Mouse (Mus musculus): ENCODE measurements around the gene Abhd18. TPM values are rescaled to one million over a fixed set of nuclear protein-coding genes. Genes with fewer than 3 reads are reported as not detected.
A peak's percentile ranks its signal among the peaks of the same experiment; 100 is the strongest.
"Not testable (repeated sequence)": the region's sequence is repeated elsewhere in the genome, so short reads cannot be mapped to it uniquely, and the experiment has no call there.

Abhd18 gene
- total RNA-seq (2017) = 5.0 and 12.1 TPM in 2 replicates

- not testable (repeated sequence) for ATAC-seq (replicated peaks; ENCODE audit: low read depth, poor library complexity, severe bottlenecking)
These were observed at the start of gene Abhd18 for GRCm38 (mm10) chr3:40846957-40847017. Abhd18 (plus strand) TSS chr3:40846970.

GRCm38 (mm10) chr3:40798054-40798453 lies 48.7 kb upstream of the Abhd18 start:
- no peak for ATAC-seq (replicated peaks; ENCODE audit: low read depth, poor library complexity, severe bottlenecking)

- peak; percentile 69 for ATAC-seq (replicated peaks; ENCODE audit: low read depth, poor library complexity, severe bottlenecking)
These were observed 48.3 kb upstream of the Abhd18 start for GRCm38 (mm10) chr3:40798500-40798899.

- peak; percentile 79 for ATAC-seq (replicated peaks; ENCODE audit: low read depth, poor library complexity, severe bottlenecking)
These were observed 47.0 kb upstream of the Abhd18 start, which contains the start of gene Plk4 for GRCm38 (mm10) chr3:40799530-40800372. Plk4 (plus strand) TSS chr3:40800019.

- ATAC-seq (replicated peaks; ENCODE audit: low read depth, poor library complexity, severe bottlenecking) = peak; percentile 41
These were observed 46.4 kb upstream of the Abhd18 start for GRCm38 (mm10) chr3:40800373-40800823.

GRCm38 (mm10) chr3:40806871-40807270 lies 39.9 kb upstream of the Abhd18 start:
- ATAC-seq (replicated peaks; ENCODE audit: low read depth, poor library complexity, severe bottlenecking) = no peak

GRCm38 (mm10) chr3:40808686-40809085 lies 38.1 kb upstream of the Abhd18 start:
- no peak for ATAC-seq (replicated peaks; ENCODE audit: low read depth, poor library complexity, severe bottlenecking)

GRCm38 (mm10) chr3:40809894-40810293 lies 36.9 kb upstream of the Abhd18 start:
- no peak for ATAC-seq (replicated peaks; ENCODE audit: low read depth, poor library complexity, severe bottlenecking)

- ATAC-seq (replicated peaks; ENCODE audit: low read depth, poor library complexity, severe bottlenecking) = no peak
These were observed 33.5 kb upstream of the Abhd18 start for GRCm38 (mm10) chr3:40813275-40813674.

GRCm38 (mm10) chr3:40845521-40845920 lies 1.2 kb upstream of the Abhd18 start:
- not testable (repeated sequence) for ATAC-seq (replicated peaks; ENCODE audit: low read depth, poor library complexity, severe bottlenecking)

GRCm38 (mm10) chr3:40846473-40846956 lies 255 bp upstream of the Abhd18 start, which contains the start of gene Mfsd8:
Mfsd8 (minus strand) TSS chr3:40846886.
- ATAC-seq (replicated peaks; ENCODE audit: low read depth, poor library complexity, severe bottlenecking) = peak; percentile 94

- ATAC-seq (replicated peaks; ENCODE audit: low read depth, poor library complexity, severe bottlenecking) = peak; percentile 55
These were observed 248 bp downstream of the Abhd18 start for GRCm38 (mm10) chr3:40847018-40847417.

- not testable (repeated sequence) for ATAC-seq (replicated peaks; ENCODE audit: low read depth, poor library complexity, severe bottlenecking)
These were observed 1.2 kb downstream of the Abhd18 start for GRCm38 (mm10) chr3:40847936-40848335.

- ATAC-seq (replicated peaks; ENCODE audit: low read depth, poor library complexity, severe bottlenecking) = not testable (repeated sequence)
These were observed 6.5 kb downstream of the Abhd18 start for GRCm38 (mm10) chr3:40853123-40853738.

GRCm38 (mm10) chr3:40893816-40894258 lies 47.1 kb downstream of the Abhd18 start:
- ATAC-seq (replicated peaks; ENCODE audit: low read depth, poor library complexity, severe bottlenecking) = peak; percentile 97

GRCm38 (mm10) chr3:40894336-40894735 lies 47.6 kb downstream of the Abhd18 start:
- peak; percentile 48 for ATAC-seq (replicated peaks; ENCODE audit: low read depth, poor library complexity, severe bottlenecking)

- ATAC-seq (replicated peaks; ENCODE audit: low read depth, poor library complexity, severe bottlenecking) = not testable (repeated sequence)
These were observed 55.7 kb downstream of the Abhd18 start, which contains the start of gene 1700034I23Rik for GRCm38 (mm10) chr3:40902443-40902842. 1700034I23Rik (minus strand) TSS chr3:40902543.

GRCm38 (mm10) chr3:40938189-40938588 lies 91.4 kb downstream of the Abhd18 start:
- no peak for ATAC-seq (replicated peaks; ENCODE audit: low read depth, poor library complexity, severe bottlenecking)

GRCm38 (mm10) chr3:40938592-40938991 lies 91.8 kb downstream of the Abhd18 start:
- ATAC-seq (replicated peaks; ENCODE audit: low read depth, poor library complexity, severe bottlenecking) = no peak

GRCm38 (mm10) chr3:40939019-40939418 lies 92.2 kb downstream of the Abhd18 start:
- no peak for ATAC-seq (replicated peaks; ENCODE audit: low read depth, poor library complexity, severe bottlenecking)

GRCm38 (mm10) chr3:40949170-40949902 lies 102.6 kb downstream of the Abhd18 start, which contains the start of gene Larp1b:
Larp1b (plus strand) TSS chr3:40949828.
- ATAC-seq (replicated peaks; ENCODE audit: low read depth, poor library complexity, severe bottlenecking) = peak; percentile 88
